Mouse (Mus musculus): ENCODE data around the gene Gpc5. TPM values are rescaled to one million over a fixed set of nuclear protein-coding genes. Genes with fewer than 3 reads are reported as not detected.

Gene Gpc5
- polyA plus RNA-seq, 1 experiment = not detected

GRCm38 (mm10) chr14:115500794-115501193 is 408.8 kb downstream of the Gpc5 start:
- TF ChIP-seq TAL1 (IDR thresholded peaks at IDR 0.05; ENCODE audit: low read length) (no peak), GATA1 (IDR thresholded peaks at IDR 0.05; ENCODE audit: low read length) (no peak)
- no peak overlapping the region for H3K4me3 ChIP-seq (replicated peaks)
- H3K27me3 ChIP-seq (ENCODE audit: control insufficient read depth) = no peaks in the 10 kb centered on the region
- H3K36me3 ChIP-seq (ENCODE audit: control insufficient read depth) = no peaks in the 10 kb centered on the region
- H3K9me3 ChIP-seq (ENCODE audit: control insufficient read depth, low read length) = no peaks in the 10 kb centered on the region
- H3K4me1 ChIP-seq (ENCODE audit: control insufficient read depth) = no peaks in the 10 kb centered on the region

GRCm38 (mm10) chr14:115546516-115547282 is 454.7 kb downstream of the Gpc5 start:
- Histone ChIP-seq H3K9me3 (ENCODE audit: control insufficient read depth, low read length) (peaks cover 2% of the 10 kb centered on the region; the same call in 1 of the 2 replicates), H3K27me3 (ENCODE audit: control insufficient read depth) (no peaks in the 10 kb centered on the region), H3K36me3 (ENCODE audit: control insufficient read depth) (no peaks in the 10 kb centered on the region), H3K4me3 (replicated peaks) (no peak overlapping the region), H3K4me1 (ENCODE audit: control insufficient read depth) (no peaks in the 10 kb centered on the region)
- TF ChIP-seq GATA1 (IDR thresholded peaks at IDR 0.05; ENCODE audit: low read length) (no peak), TAL1 (IDR thresholded peaks at IDR 0.05; ENCODE audit: low read length) (no peak)

GRCm38 (mm10) chr14:115551996-115552395 is 460.0 kb downstream of the Gpc5 start:
- Histone ChIP-seq H3K4me1 (ENCODE audit: control insufficient read depth) (no peaks in the 10 kb centered on the region), H3K9me3 (ENCODE audit: control insufficient read depth, low read length) (peaks cover 14% of the 10 kb centered on the region), H3K27me3 (ENCODE audit: control insufficient read depth) (no peaks in the 10 kb centered on the region), H3K4me3 (replicated peaks) (no peak overlapping the region), H3K36me3 (ENCODE audit: control insufficient read depth) (no peaks in the 10 kb centered on the region)
- no peak for TF ChIP-seq TAL1 (IDR thresholded peaks at IDR 0.05; ENCODE audit: low read length)
- no peak for TF ChIP-seq GATA1 (IDR thresholded peaks at IDR 0.05; ENCODE audit: low read length)

- H3K9me3 ChIP-seq (ENCODE audit: control insufficient read depth, low read length) = no peaks in the 10 kb centered on the region; the same call in 1 of the 2 replicates
- no peaks in the 10 kb centered on the region for H3K36me3 ChIP-seq (ENCODE audit: control insufficient read depth)
- H3K27me3 ChIP-seq (ENCODE audit: control insufficient read depth) = no peaks in the 10 kb centered on the region
- no peak overlapping the region for H3K4me3 ChIP-seq (replicated peaks)
- TF ChIP-seq TAL1 (IDR thresholded peaks at IDR 0.05; ENCODE audit: low read length) (no peak), GATA1 (IDR thresholded peaks at IDR 0.05; ENCODE audit: low read length) (no peak)
- no peaks in the 10 kb centered on the region for H3K4me1 ChIP-seq (ENCODE audit: control insufficient read depth)
Observed at GRCm38 (mm10) chr14:115580466-115581255, 488.6 kb downstream of the Gpc5 start.

- Histone ChIP-seq H3K4me3 (replicated peaks) (no peak overlapping the region), H3K9me3 (ENCODE audit: control insufficient read depth, low read length) (no peaks in the 10 kb centered on the region; the same call in 1 of the 2 replicates), H3K36me3 (ENCODE audit: control insufficient read depth) (no peaks in the 10 kb centered on the region), H3K27me3 (ENCODE audit: control insufficient read depth) (no peaks in the 10 kb centered on the region), H3K4me1 (ENCODE audit: control insufficient read depth) (no peaks in the 10 kb centered on the region)
- no peak for TF ChIP-seq GATA1 (IDR thresholded peaks at IDR 0.05; ENCODE audit: low read length)
- no peak for TF ChIP-seq TAL1 (IDR thresholded peaks at IDR 0.05; ENCODE audit: low read length)
Observed at GRCm38 (mm10) chr14:115581256-115581633, 489.2 kb downstream of the Gpc5 start.

GRCm38 (mm10) chr14:115600259-115601029 is 508.4 kb downstream of the Gpc5 start:
- no peaks in the 10 kb centered on the region for H3K27me3 ChIP-seq (ENCODE audit: control insufficient read depth)
- no peaks in the 10 kb centered on the region for H3K9me3 ChIP-seq (ENCODE audit: control insufficient read depth, low read length)
- TF ChIP-seq TAL1 (IDR thresholded peaks at IDR 0.05; ENCODE audit: low read length) = no peak
- TF ChIP-seq GATA1 (IDR thresholded peaks at IDR 0.05; ENCODE audit: low read length) = no peak
- H3K4me1 ChIP-seq (ENCODE audit: control insufficient read depth) = no peaks in the 10 kb centered on the region
- H3K36me3 ChIP-seq (ENCODE audit: control insufficient read depth) = no peaks in the 10 kb centered on the region
- H3K4me3 ChIP-seq (replicated peaks) = no peak overlapping the region

GRCm38 (mm10) chr14:115614154-115614553 is 522.1 kb downstream of the Gpc5 start:
- no peak for TF ChIP-seq GATA1 (IDR thresholded peaks at IDR 0.05; ENCODE audit: low read length)
- no peak for TF ChIP-seq TAL1 (IDR thresholded peaks at IDR 0.05; ENCODE audit: low read length)
- Histone ChIP-seq H3K4me1 (ENCODE audit: control insufficient read depth) (no peaks in the 10 kb centered on the region), H3K36me3 (ENCODE audit: control insufficient read depth) (no peaks in the 10 kb centered on the region), H3K4me3 (replicated peaks) (no peak overlapping the region), H3K27me3 (ENCODE audit: control insufficient read depth) (no peaks in the 10 kb centered on the region), H3K9me3 (ENCODE audit: control insufficient read depth, low read length) (no peaks in the 10 kb centered on the region)

- no peaks in the 10 kb centered on the region for H3K27me3 ChIP-seq (ENCODE audit: control insufficient read depth)
- TF ChIP-seq GATA1 (IDR thresholded peaks at IDR 0.05; ENCODE audit: low read length) (no peak), TAL1 (IDR thresholded peaks at IDR 0.05; ENCODE audit: low read length) (no peak)
- no peaks in the 10 kb centered on the region for H3K36me3 ChIP-seq (ENCODE audit: control insufficient read depth)
- no peaks in the 10 kb centered on the region for H3K4me1 ChIP-seq (ENCODE audit: control insufficient read depth)
- no peaks in the 10 kb centered on the region for H3K9me3 ChIP-seq (ENCODE audit: control insufficient read depth, low read length)
- H3K4me3 ChIP-seq (replicated peaks) = no peak overlapping the region
Observed at GRCm38 (mm10) chr14:115616305-115616704, 524.3 kb downstream of the Gpc5 start.

GRCm38 (mm10) chr14:115616846-115617245 is 524.8 kb downstream of the Gpc5 start:
- Histone ChIP-seq H3K4me3 (replicated peaks) (no peak overlapping the region), H3K4me1 (ENCODE audit: control insufficient read depth) (no peaks in the 10 kb centered on the region), H3K9me3 (ENCODE audit: control insufficient read depth, low read length) (no peaks in the 10 kb centered on the region), H3K36me3 (ENCODE audit: control insufficient read depth) (no peaks in the 10 kb centered on the region), H3K27me3 (ENCODE audit: control insufficient read depth) (no peaks in the 10 kb centered on the region)
- TF ChIP-seq GATA1 (IDR thresholded peaks at IDR 0.05; ENCODE audit: low read length) = no peak
- no peak for TF ChIP-seq TAL1 (IDR thresholded peaks at IDR 0.05; ENCODE audit: low read length)
